ENCODE assay signal across 8 mouse cellular contexts in the genomic region with DNA sequence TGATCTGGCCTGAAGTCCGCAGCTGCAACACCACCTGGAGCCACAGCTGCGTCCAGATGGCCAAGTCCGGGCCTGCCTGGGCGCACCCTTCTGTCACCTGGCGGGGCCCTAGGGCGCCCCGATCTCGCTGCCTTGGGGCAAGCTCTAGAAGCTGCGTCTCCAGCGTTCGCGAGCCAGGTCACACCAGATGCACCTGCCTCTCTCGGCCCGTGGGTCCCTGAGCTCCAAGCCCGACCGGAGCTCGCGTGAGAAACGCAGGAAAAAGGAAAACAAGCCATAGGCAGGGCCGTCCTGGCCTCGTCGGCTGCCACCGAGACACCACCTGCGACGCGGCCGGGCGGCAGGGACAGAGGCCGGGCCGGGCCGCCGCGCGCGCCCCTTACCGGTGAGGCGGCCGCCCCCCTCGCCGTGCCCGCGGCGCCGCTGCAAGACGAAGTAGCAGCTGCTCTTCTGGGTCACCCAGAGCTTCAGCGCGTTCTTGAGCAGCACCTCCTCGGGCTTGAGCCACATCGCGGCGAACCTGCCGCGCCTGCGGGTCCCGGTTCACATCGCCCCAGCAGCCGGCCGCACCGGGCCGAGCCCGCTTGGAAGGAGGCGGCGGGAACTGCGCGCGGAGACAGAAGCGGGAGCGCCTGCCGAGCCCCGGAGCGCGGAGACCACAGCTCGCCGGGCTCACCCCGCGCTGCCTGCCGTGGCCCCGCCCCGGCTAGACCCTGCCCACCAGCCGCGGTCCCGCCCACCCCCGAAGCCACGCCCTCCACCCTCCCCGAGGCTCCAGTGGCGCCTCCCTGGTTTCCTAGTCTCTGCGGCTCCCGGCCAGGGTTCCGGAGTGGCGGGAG. TPM values are rescaled to one million over a fixed set of nuclear protein-coding genes. Genes with fewer than 3 reads are reported as not detected.
DNase-seq lines count a peak whose midpoint lies in the region; ATAC-seq lines count a peak whose summit lies in the region.

Tbc1d8 (minus strand) TSS at position 699 of the 839 bp plus-strand sequence.

- no peaks in the 10 kb centered on the region for H3K27me3 ChIP-seq in intestine, embryonic 16.5 days (replicated peaks; ENCODE audit: control insufficient read depth, insufficient read depth, low read length)
- peaks cover 2% of the 10 kb centered on the region; the same call in 1 of the 2 replicates for H3K27me3 ChIP-seq in midbrain, embryonic 11.5 days (ENCODE audit: control insufficient read depth, insufficient read depth, low read length)

- peak within 1 kb of the TSS; percentile 76 for H3K4me2 ChIP-seq in intestine, embryonic 16.5 days (ENCODE audit: low read depth, low read length)
- peak within 1 kb of the TSS; percentile 98 for H3K4me2 ChIP-seq in midbrain, embryonic 11.5 days

- WGBS in intestine, embryonic 16.5 days = under 1% methylated on average over 90 of the region's 90 CpGs
- under 1% methylated on average over 89 of the region's 90 CpGs for WGBS in midbrain, embryonic 11.5 days

- peaks cover 8% of the 10 kb centered on the region for H3K4me1 ChIP-seq in intestine, embryonic 16.5 days (ENCODE audit: control insufficient read depth, insufficient read depth, low read length)
- peaks cover 11% of the 10 kb centered on the region for H3K4me1 ChIP-seq in midbrain, embryonic 11.5 days (ENCODE audit: control insufficient read depth, insufficient read depth, low read length)

- H3K9me3 ChIP-seq in intestine, embryonic 16.5 days (ENCODE audit: control insufficient read depth, low read length) = no peaks in the 10 kb centered on the region
- H3K9me3 ChIP-seq in midbrain, embryonic 11.5 days (ENCODE audit: control insufficient read depth, low read length) = no peaks in the 10 kb centered on the region

- intact Hi-C loops in left cerebral cortex, postnatal 4 days (cut with DNase I) = no loop called here

- H3K27ac ChIP-seq in intestine, embryonic 16.5 days (ENCODE audit: low read length) = peak within 1 kb of the TSS; percentile 87
- peak within 1 kb of the TSS; percentile 35 for H3K27ac ChIP-seq in midbrain, embryonic 11.5 days (ENCODE audit: low read depth, low read length)

- peak; percentile 96 for DNase-seq in adrenal gland, postnatal 14 days
- peak; percentile 94 for DNase-seq in embryo, embryonic 9.5 days (ENCODE audit: extremely low spot score)
- DNase-seq in gastrocnemius, postnatal 4 days (ENCODE audit: low spot score in 2 of 2) = peak; percentile 85 to 91
- DNase-seq in left cerebral cortex, postnatal 4 days = peak; percentile 92
- DNase-seq in midbrain, embryonic 11.5 days (ENCODE audit: low spot score, missing footprints) = peak; percentile 98
- DNase-seq in skeletal muscle tissue, adult 2 months (ENCODE audit: low read depth, low spot score) = peak; percentile 88
- DNase-seq in MN1 (ENCODE audit: low spot score) = no peak

- H3K36me3 ChIP-seq in intestine, embryonic 16.5 days (ENCODE audit: control insufficient read depth, insufficient read depth, low read length) = no peaks in the 10 kb centered on the region
- H3K36me3 ChIP-seq in midbrain, embryonic 11.5 days (ENCODE audit: control insufficient read depth, insufficient read depth, low read length) = no peaks in the 10 kb centered on the region

- peak within 1 kb of the TSS; percentile 78 for H3K4me3 ChIP-seq in intestine, embryonic 16.5 days (ENCODE audit: low read length)
- H3K4me3 ChIP-seq in midbrain, embryonic 11.5 days (ENCODE audit: low read depth, low read length) = peak within 1 kb of the TSS; percentile 71

- peak; percentile 97 for ATAC-seq in intestine, embryonic 16.5 days
- ATAC-seq in midbrain, embryonic 11.5 days (ENCODE audit: low FRiP score) = peak; percentile 96

- H3K9ac ChIP-seq in intestine, embryonic 16.5 days (ENCODE audit: low read depth, low read length) = peak within 1 kb of the TSS; percentile 82
- H3K9ac ChIP-seq in midbrain, embryonic 11.5 days (ENCODE audit: low read length) = peak within 1 kb of the TSS; percentile 81

RNA-seq across cellular contexts. Expression of gene Tbc1d8, which starts in this region (rescaled TPM):
- 9.3 and 10.6 TPM in 2 replicates for total RNA-seq in adrenal gland, postnatal 14 days (2021)
- total RNA-seq in gastrocnemius, postnatal 4 days (2021) = 10 to 100 TPM; 21.2 to 21.4 TPM
- 7.3 and 7.4 TPM in 2 replicates for polyA plus RNA-seq in intestine, embryonic 16.5 days (2015; fragmentation: Nextera tagmentation; extraction: Ambion mirVana)
- 10 to 100 TPM; 21.0 to 21.1 TPM for total RNA-seq in left cerebral cortex, postnatal 4 days (2021)
- 4.6 and 5.4 TPM in 2 replicates for polyA plus RNA-seq in midbrain, embryonic 11.5 days (2014; fragmentation: Nextera tagmentation; extraction: Ambion mirVana)
